Mouse (Mus musculus) myocyte (in vitro differentiated cells): ENCODE data around the gene Elovl6.

Source experiments
- CEBPB ChIP-seq: IDR thresholded peaks from 2 replicates; pipeline ENCODE4 v1.6.1; 2011; ENCODE audit warnings: mild to moderate bottlenecking, moderate library complexity; ENCODE audit not compliant: poor library complexity, insufficient read depth, severe bottlenecking
- E2F4 ChIP-seq: IDR thresholded peaks from one replicate; pipeline ENCODE4 v1.6.1; 2011; ENCODE audit warnings: mild to moderate bottlenecking, control low read depth, moderate library complexity; ENCODE audit not compliant: insufficient read depth
- MAX ChIP-seq: IDR thresholded peaks from one replicate; pipeline ENCODE4 v1.6.1; 2011; ENCODE audit warnings: low read depth, mild to moderate bottlenecking, control low read depth
- MYOD1 ChIP-seq, 3 experiments: IDR thresholded peaks; one replicate each; pipeline ENCODE4 v1.6.1; 2011; ENCODE audit warnings: control low read depth in 2 of 3, low read depth in 2 of 3, mild to moderate bottlenecking in 2 of 3, moderate library complexity in 1 of 3; ENCODE audit not compliant: insufficient read length in 2 of 3, control insufficient read depth in 1 of 3
- POLR2A ChIP-seq: IDR thresholded peaks from one replicate; pipeline ENCODE4 v1.6.1; 2011; ENCODE audit warnings: low read depth, mild to moderate bottlenecking, control low read depth, moderate library complexity; ENCODE audit not compliant: insufficient read length
- POLR2AphosphoS2 ChIP-seq: IDR thresholded peaks from one replicate; pipeline ENCODE4 v1.6.1; 2011; ENCODE audit warnings: low read depth, control low read depth; ENCODE audit not compliant: insufficient read length
- SRF ChIP-seq: IDR thresholded peaks from one replicate; pipeline ENCODE4 v1.6.1; 2011; ENCODE audit warnings: low read depth; ENCODE audit not compliant: control insufficient read depth, insufficient read length
- TCF3 ChIP-seq: IDR thresholded peaks from one replicate; pipeline ENCODE4 v1.6.1; 2011; ENCODE audit warnings: low read depth, control low read depth; ENCODE audit not compliant: insufficient read length
- USF1 ChIP-seq: IDR thresholded peaks from one replicate; pipeline ENCODE4 v1.6.1; 2011; ENCODE audit warnings: low read depth, mild to moderate bottlenecking, control low read depth, moderate library complexity

DNA sequence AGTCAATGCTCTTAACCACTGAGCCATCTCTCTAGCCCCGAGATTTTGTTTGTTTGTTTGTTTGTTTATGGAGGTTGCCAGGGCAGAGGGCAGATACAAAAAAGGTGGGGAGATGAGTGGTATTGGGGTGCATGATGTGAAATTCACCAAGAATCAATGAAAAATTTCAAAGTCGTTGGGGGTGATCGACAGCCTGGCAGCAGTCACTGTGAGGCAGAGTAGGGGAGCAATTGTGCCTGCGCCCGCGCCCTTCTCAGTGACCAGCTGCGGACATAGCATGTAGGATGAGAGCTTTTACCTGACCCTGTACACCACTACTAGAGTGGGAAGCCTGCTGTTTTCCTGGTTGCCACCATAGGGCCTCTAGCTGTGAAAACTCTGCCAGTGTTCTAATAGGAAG is 143.8 kb downstream of the Elovl6 start:
- TF ChIP-seq E2F4 (no peak), POLR2AphosphoS2 (no peak), MAX (no peak), POLR2A (no peak), USF1 (no peak), MYOD1 (IDR thresholded peaks at IDR 0.05; ENCODE audit: control insufficient read depth in 1 of 3, insufficient read length in 2 of 3, low read depth in 2 of 3) (no peak), TCF3 (no peak), SRF (no peak), CEBPB (no peak)
